Mouse (Mus musculus) midbrain, embryonic 13.5 days (tissue): ENCODE measurements around the gene Olfr263. TPM values are rescaled to one million over a fixed set of nuclear protein-coding genes. Genes with fewer than 3 reads are reported as not detected.
A peak's percentile ranks its signal among the peaks of the same experiment; 100 is the strongest.

ENCODE experiments used
- ATAC-seq: fragments of 200-750 bp; cut with Nextera tagmentation; 2 replicates; pipeline ENCODE4 v1.8.0; 2017; ENCODE audit warnings: mild to moderate bottlenecking, moderate TSS enrichment, moderate library complexity
- H3K27ac ChIP-seq: fragments of 300-500 bp; sonication (generic); 2 replicates; pipeline ENCODE4 v1.5.1; 2015; ENCODE audit warnings: inconsistent platforms, mild to moderate bottlenecking, moderate library complexity
- H3K27me3 ChIP-seq: fragments of 300-500 bp; sonication (generic); 2 replicates; pipeline ENCODE4 v1.6.1; 2015; ENCODE audit warnings: mild to moderate bottlenecking, inconsistent platforms
- H3K36me3 ChIP-seq: fragments of 300-500 bp; sonication (generic); 2 replicates; pipeline ENCODE4 v1.6.1; 2015; ENCODE audit warnings: mild to moderate bottlenecking, inconsistent platforms
- H3K4me1 ChIP-seq: fragments of 300-500 bp; sonication (generic); replicated peaks from 2 replicates; pipeline ENCODE4 v1.6.1; 2015; ENCODE audit warnings: inconsistent platforms
- H3K4me2 ChIP-seq: fragments of 300-500 bp; sonication (generic); replicated peaks from 2 replicates; pipeline ENCODE4 v1.6.1; 2015; ENCODE audit warnings: moderate library complexity, mild to moderate bottlenecking, inconsistent platforms
- H3K4me3 ChIP-seq: fragments of 300-500 bp; sonication (generic); replicated peaks from 2 replicates; pipeline ENCODE4 v1.5.1; 2015; ENCODE audit warnings: mild to moderate bottlenecking, inconsistent platforms
- H3K9ac ChIP-seq: fragments of 300-500 bp; sonication (generic); replicated peaks from 2 replicates; pipeline ENCODE4 v1.6.1; 2015; ENCODE audit warnings: mild to moderate bottlenecking, inconsistent platforms
- H3K9me3 ChIP-seq: fragments of 300-500 bp; sonication (generic); 2 replicates; pipeline ENCODE4 v1.6.1; 2016; ENCODE audit warnings: mild to moderate bottlenecking, inconsistent platforms
- WGBS: fragments of 180-500 bp; shearing (Covaris S2); methylation state at CpG from one replicate; pipeline ENCODE4 v1.1.7; 2015; 5-methylcytosine and 5-hydroxymethylcytosine counted together
- polyA plus RNA-seq: library from polyadenylated mRNA; unstranded; fragments of >200 nt; fragmentation: Nextera tagmentation; extraction: Ambion mirVana; gene quantifications from 2 replicates; pipeline ENCODE4 v1.2.1, GENCODE M21; 2015

The Olfr263 gene
- polyA plus RNA-seq, 1 experiment from 2014 or later, result not detected

GRCm38 (mm10) chr13:21171156-21171530 is 41.7 kb downstream of the Olfr263 start:
- Histone ChIP-seq H3K36me3 (no peaks in the 10 kb centered on the region), H3K4me3 (peak overlapping the region; percentile 61), H3K27ac (no peak overlapping the region), H3K27me3 (peaks cover 6% of the 10 kb centered on the region), H3K4me2 (peak overlapping the region; percentile 91), H3K9ac (peak overlapping the region; percentile 43), H3K9me3 (no peaks in the 10 kb centered on the region), H3K4me1 (peaks cover 22% of the 10 kb centered on the region)
- 8% methylated on average over 15 of the region's 15 CpGs for WGBS
- no peak for ATAC-seq

- H3K4me3 ChIP-seq, result peak overlapping the region; percentile 61
- H3K27ac ChIP-seq, result no peak overlapping the region
- peaks cover 22% of the 10 kb centered on the region for H3K4me1 ChIP-seq
- H3K9me3 ChIP-seq, result no peaks in the 10 kb centered on the region
- no peaks in the 10 kb centered on the region for H3K36me3 ChIP-seq
- H3K9ac ChIP-seq, result peak overlapping the region; percentile 29
- 0 out of 2 replicates have a peak, but pooled peaks have one; percentile 24 for ATAC-seq
- peaks cover 6% of the 10 kb centered on the region for H3K27me3 ChIP-seq
- H3K4me2 ChIP-seq, result peak overlapping the region; percentile 91
- under 1% methylated on average over 12 of the region's 12 CpGs for WGBS
Measured at GRCm38 (mm10) chr13:21171600-21172150, 42.2 kb downstream of the Olfr263 start.

DNA sequence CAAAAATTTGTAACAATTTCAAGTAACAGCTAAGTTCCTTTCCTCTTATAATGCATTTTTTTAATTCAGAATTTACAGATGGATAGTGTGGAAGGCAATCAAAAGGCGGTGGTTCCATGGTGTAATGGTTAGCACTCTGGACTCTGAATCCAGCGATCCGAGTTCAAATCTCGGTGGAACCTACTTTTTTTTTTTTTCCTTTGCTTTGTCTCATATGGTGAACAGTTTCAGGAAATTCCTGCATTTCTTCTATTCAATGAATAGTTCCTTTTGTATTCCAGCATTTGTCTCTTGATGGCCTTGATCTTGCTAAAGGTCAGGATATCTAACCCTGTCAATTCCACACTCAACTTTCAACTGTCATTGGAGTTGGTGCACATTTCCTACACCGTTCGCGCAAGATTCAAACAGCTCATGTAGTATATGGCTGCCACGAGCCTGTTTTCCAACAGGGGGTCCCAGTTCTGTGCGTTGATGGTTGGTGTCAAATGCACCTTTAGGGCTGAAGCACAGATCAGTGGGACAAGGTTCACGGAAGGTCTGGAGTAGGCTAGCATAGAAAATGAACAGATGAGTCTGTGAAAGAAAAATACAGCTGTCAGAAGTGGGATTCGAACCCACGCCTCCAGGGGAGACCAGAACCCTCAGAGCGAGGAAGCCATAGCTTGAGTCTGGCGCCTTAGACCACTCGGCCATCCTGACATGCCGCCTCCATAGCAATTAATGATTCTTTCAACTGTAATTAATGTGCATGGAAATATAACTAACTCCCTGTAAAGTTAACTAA is 43.0 kb downstream of the Olfr263 start:
- peaks cover 22% of the 10 kb centered on the region for H3K4me1 ChIP-seq
- no peaks in the 10 kb centered on the region for H3K9me3 ChIP-seq
- H3K9ac ChIP-seq, result 0 out of 2 replicates have a peak overlapping the region, but pooled peaks have one; percentile 16
- H3K27ac ChIP-seq, result no peak overlapping the region
- peaks cover 6% of the 10 kb centered on the region for H3K27me3 ChIP-seq
- peak; percentile 40 for ATAC-seq
- H3K4me3 ChIP-seq, result peak overlapping the region; percentile 61
- no peaks in the 10 kb centered on the region for H3K36me3 ChIP-seq
- WGBS, result under 1% methylated on average over 16 of the region's 16 CpGs
- H3K4me2 ChIP-seq, result peak overlapping the region; percentile 91

- Histone ChIP-seq H3K4me1 (peaks cover 22% of the 10 kb centered on the region), H3K27ac (0 out of 2 replicates have a peak overlapping the region, but pooled peaks have one; percentile 30), H3K4me3 (peak overlapping the region; percentile 38)
Measured at GRCm38 (mm10) chr13:21173072-21173471, 43.6 kb downstream of the Olfr263 start.

DNA sequence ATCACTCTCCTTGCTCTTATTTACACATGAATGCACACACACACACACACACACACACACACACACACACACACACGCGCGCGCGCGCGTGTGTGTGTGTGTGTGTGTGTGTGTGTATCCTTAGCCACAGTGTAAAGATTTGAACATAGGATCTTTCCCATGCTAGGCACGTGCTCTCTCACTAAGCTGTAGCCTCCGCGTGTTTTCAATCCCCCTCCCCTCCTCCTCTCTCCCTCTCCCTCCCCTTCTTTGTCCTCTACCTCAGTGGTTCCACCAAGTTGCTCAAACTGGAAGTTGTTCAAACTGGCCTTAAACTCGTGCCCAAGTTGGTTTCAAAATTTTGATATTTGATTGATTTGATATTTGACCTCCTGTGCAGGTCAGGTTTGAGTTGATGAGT is 47.3 kb downstream of the Olfr263 start:
- WGBS, result 72% methylated on average over 11 of the region's 11 CpGs
- Histone ChIP-seq H3K27ac (no peak overlapping the region), H3K36me3 (no peaks in the 10 kb centered on the region), H3K4me3 (no peak overlapping the region), H3K9ac (no peak overlapping the region), H3K9me3 (no peaks in the 10 kb centered on the region), H3K4me2 (no peak overlapping the region), H3K27me3 (peaks cover 6% of the 10 kb centered on the region), H3K4me1 (peaks cover 26% of the 10 kb centered on the region)
- ATAC-seq, result no peak

More at GRCm38 (mm10) chr13:21173072-21173471, 43.6 kb downstream of the Olfr263 start:
- Histone ChIP-seq H3K9ac (no peak overlapping the region), H3K27me3 (peaks cover 6% of the 10 kb centered on the region), H3K9me3 (no peaks in the 10 kb centered on the region), H3K4me2 (peak overlapping the region; percentile 91), H3K36me3 (no peaks in the 10 kb centered on the region)
- WGBS, result 1% methylated on average over 11 of the region's 11 CpGs
- no peak for ATAC-seq

- no peak overlapping the region for H3K9ac ChIP-seq
- no peak overlapping the region for H3K4me2 ChIP-seq
- peaks cover 6% of the 10 kb centered on the region for H3K27me3 ChIP-seq
- ATAC-seq, result no peak
- no peak overlapping the region for H3K4me3 ChIP-seq
- no peaks in the 10 kb centered on the region for H3K9me3 ChIP-seq
- H3K27ac ChIP-seq, result no peak overlapping the region
- H3K4me1 ChIP-seq, result peaks cover 32% of the 10 kb centered on the region
- peaks cover 6% of the 10 kb centered on the region; the same call in 1 of the 2 replicates for H3K36me3 ChIP-seq
- WGBS, result 70% methylated on average over 5 of the region's 5 CpGs
Measured at GRCm38 (mm10) chr13:21177657-21178056, 48.2 kb downstream of the Olfr263 start.

GRCm38 (mm10) chr13:21178364-21178763 is 48.9 kb downstream of the Olfr263 start:
- Histone ChIP-seq H3K9me3 (no peaks in the 10 kb centered on the region), H3K4me2 (peak overlapping the region; percentile 79; the same call in 1 of the 2 replicates), H3K9ac (no peak overlapping the region), H3K27ac (no peak overlapping the region), H3K36me3 (peaks cover 12% of the 10 kb centered on the region), H3K4me3 (peak overlapping the region; percentile 98), H3K4me1 (peaks cover 33% of the 10 kb centered on the region), H3K27me3 (peaks cover 6% of the 10 kb centered on the region)
- WGBS, result 79% methylated on average over 5 of the region's 5 CpGs
- no peak for ATAC-seq

DNA sequence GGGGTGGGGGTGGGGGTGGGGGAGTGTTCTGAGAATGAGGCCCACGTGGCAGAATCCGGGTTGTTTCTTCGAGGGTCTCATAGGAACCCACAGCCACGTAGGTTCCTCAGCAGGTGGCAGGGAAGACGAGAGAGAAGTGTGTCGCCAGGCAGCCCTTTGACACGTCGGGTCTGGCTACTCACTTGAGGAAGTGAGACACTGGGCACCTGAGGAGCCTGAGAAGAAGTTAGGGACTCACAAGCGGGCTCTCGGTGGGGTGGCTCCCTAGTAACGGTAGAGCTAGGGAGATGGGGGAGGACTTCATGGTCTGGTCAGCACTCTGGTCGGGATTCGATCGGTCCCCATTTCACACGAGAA is 49.9 kb downstream of the Olfr263 start, which contains the start of gene Trim27:
Gene Trim27 (plus strand): TSS at position 79 of the 357 bp plus-strand sequence.
- WGBS, result under 1% methylated on average over 15 of the region's 15 CpGs
- Histone ChIP-seq H3K27me3 (peaks cover 5% of the 10 kb centered on the region), H3K36me3 (peaks cover 22% of the 10 kb centered on the region), H3K4me1 (peaks cover 37% of the 10 kb centered on the region), H3K9me3 (no peaks in the 10 kb centered on the region), H3K27ac (peak within 1 kb of the TSS; percentile 95), H3K4me2 (peak within 1 kb of the TSS; percentile 79), H3K9ac (peak within 1 kb of the TSS; percentile 94), H3K4me3 (peak within 1 kb of the TSS; percentile 98)
- peak; percentile 54 for ATAC-seq

GRCm38 (mm10) chr13:21179724-21180550 is 50.5 kb downstream of the Olfr263 start:
- Histone ChIP-seq H3K9me3 (no peaks in the 10 kb centered on the region), H3K4me2 (peak overlapping the region; percentile 79), H3K36me3 (peaks cover 25% of the 10 kb centered on the region), H3K4me3 (peak overlapping the region; percentile 98), H3K4me1 (peaks cover 37% of the 10 kb centered on the region), H3K27ac (peak overlapping the region; percentile 95), H3K9ac (peak overlapping the region; percentile 94), H3K27me3 (no peaks in the 10 kb centered on the region)
- WGBS, result under 1% methylated on average over 74 of the region's 80 CpGs
- ATAC-seq, result peak; percentile 98

- under 1% methylated on average over 71 of the region's 71 CpGs for WGBS
- peaks cover 34% of the 10 kb centered on the region for H3K36me3 ChIP-seq
Measured at GRCm38 (mm10) chr13:21180551-21181530, 51.4 kb downstream of the Olfr263 start.

DNA sequence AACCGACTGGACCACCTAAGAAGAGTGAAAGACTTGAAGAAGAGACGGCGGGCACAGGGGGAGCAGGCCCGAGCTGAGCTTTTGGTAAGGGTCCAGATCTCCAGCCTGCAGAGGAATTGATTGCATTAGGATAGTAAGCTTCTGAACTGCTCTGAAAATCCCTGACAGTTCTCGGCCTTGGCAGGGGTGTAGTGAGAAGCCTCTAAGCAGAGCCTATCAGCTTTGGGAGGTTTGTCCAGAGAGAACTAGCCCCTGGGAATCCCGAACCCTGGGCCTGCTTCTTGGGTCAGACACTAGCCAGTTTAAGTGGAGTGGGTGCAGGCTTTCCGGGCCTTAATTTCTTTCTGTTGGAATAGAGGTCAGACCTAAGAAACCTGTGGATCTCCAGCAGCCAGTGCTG is 52.6 kb downstream of the Olfr263 start:
- Histone ChIP-seq H3K36me3 (peaks cover 44% of the 10 kb centered on the region), H3K27me3 (no peaks in the 10 kb centered on the region), H3K4me1 (peaks cover 45% of the 10 kb centered on the region), H3K9me3 (no peaks in the 10 kb centered on the region), H3K4me2 (peak overlapping the region; percentile 79), H3K4me3 (peak overlapping the region; percentile 98), H3K27ac (no peak overlapping the region), H3K9ac (peak overlapping the region; percentile 94; the same call in 1 of the 2 replicates)
- WGBS, result 78% methylated on average over 7 of the region's 7 CpGs
- no peak for ATAC-seq

More at GRCm38 (mm10) chr13:21180551-21181530, 51.4 kb downstream of the Olfr263 start:
- H3K4me1 ChIP-seq, result peaks cover 45% of the 10 kb centered on the region
- peak overlapping the region; percentile 98 for H3K4me3 ChIP-seq
- H3K27me3 ChIP-seq, result no peaks in the 10 kb centered on the region
- H3K27ac ChIP-seq, result peak overlapping the region; percentile 95
- H3K9ac ChIP-seq, result peak overlapping the region; percentile 94
- ATAC-seq, result peak; percentile 72
- peak overlapping the region; percentile 79 for H3K4me2 ChIP-seq
- no peaks in the 10 kb centered on the region for H3K9me3 ChIP-seq
